29 mouse cellular contexts compared by ENCODE assay signal in the genomic region with DNA sequence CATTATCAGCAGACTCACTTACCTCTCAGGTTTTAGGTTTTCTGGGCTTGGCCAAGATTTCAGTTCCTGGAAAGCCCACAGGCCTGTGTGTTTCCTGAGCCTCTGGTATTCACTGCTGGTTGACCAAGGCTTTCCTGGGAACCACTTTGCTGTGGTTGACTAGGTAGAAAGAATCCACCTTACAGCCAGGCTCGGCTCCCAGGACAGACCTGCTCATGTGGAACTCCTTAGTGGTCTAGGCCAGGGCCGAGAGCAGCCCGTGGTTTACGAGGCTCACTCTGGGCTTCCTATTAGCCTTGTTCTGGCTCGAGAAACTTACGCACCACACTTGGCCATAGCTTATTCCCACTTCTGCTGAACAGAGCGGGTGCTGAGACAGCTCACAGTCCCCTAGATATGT. TPM values are rescaled to one million over a fixed set of nuclear protein-coding genes. Genes with fewer than 3 reads are reported as not detected.
DNase-seq lines count a peak whose midpoint lies in the region; ATAC-seq and TF ChIP-seq lines count a peak whose summit lies in the region.
"Had no signal": no experiment of that assay in that cellular context is flagged by ENCODE, and none has a peak within 500 bp of the region (broad histone marks: within the 10 kb centered on the region; RNA-seq: fewer than 3 reads in every experiment).

No protein-coding gene starts in this region.

- H3K4me3 ChIP-seq in kidney, embryonic 14.5 days (ENCODE audit: low read length), result no peak overlapping the region
- H3K4me3 ChIP-seq in limb, embryonic 14.5 days (replicated peaks; ENCODE audit: low read length), result no peak overlapping the region
- no peak overlapping the region for H3K4me3 ChIP-seq in forebrain, embryonic 11.5 days (ENCODE audit: low read depth, low read length)
- H3K4me3 ChIP-seq: embryonic facial prominence, embryonic 13.5 days; forebrain, embryonic 10.5 days; intestine, embryonic 15.5 days; layer of hippocampus, adult 2 months; liver, embryonic 15.5 days; lung, embryonic 15.5 days had no signal

- peak overlapping the region; percentile 60 for H3K27ac ChIP-seq in kidney, embryonic 14.5 days (ENCODE audit: low read depth, low read length)
- H3K27ac ChIP-seq in limb, embryonic 14.5 days (replicated peaks; ENCODE audit: low read depth, low read length), result 0 out of 2 replicates have a peak overlapping the region, but pooled peaks have one; percentile 38
- no peak overlapping the region for H3K27ac ChIP-seq in forebrain, embryonic 11.5 days (ENCODE audit: low read depth, low read length)
- H3K27ac ChIP-seq: embryonic facial prominence, embryonic 13.5 days; forebrain, embryonic 10.5 days; hindbrain, postnatal 0 days; intestine, embryonic 15.5 days; layer of hippocampus, adult 2 months; liver, embryonic 15.5 days; lung, embryonic 15.5 days had no signal

- H3K4me2 ChIP-seq in kidney, embryonic 14.5 days (replicated peaks; ENCODE audit: low read depth, low read length), result no peak overlapping the region
- H3K4me2 ChIP-seq in limb, embryonic 14.5 days (replicated peaks; ENCODE audit: low read depth, low read length, severe bottlenecking), result no peak overlapping the region
- no peak overlapping the region for H3K4me2 ChIP-seq in forebrain, embryonic 11.5 days (ENCODE audit: low read depth, low read length, severe bottlenecking)
- H3K4me2 ChIP-seq: embryonic facial prominence, embryonic 13.5 days; intestine, embryonic 15.5 days; liver, embryonic 15.5 days; lung, embryonic 15.5 days; midbrain, embryonic 11.5 days had no signal

- H3K27me3 ChIP-seq in kidney, embryonic 14.5 days (ENCODE audit: control insufficient read depth, insufficient read depth, low read length), result no peaks in the 10 kb centered on the region
- no peaks in the 10 kb centered on the region for H3K27me3 ChIP-seq in limb, embryonic 14.5 days (ENCODE audit: control insufficient read depth, insufficient read depth, low read length)
- no peaks in the 10 kb centered on the region for H3K27me3 ChIP-seq in forebrain, embryonic 11.5 days (ENCODE audit: control insufficient read depth, insufficient read depth, low read length)
- H3K27me3 ChIP-seq: embryonic facial prominence, embryonic 13.5 days; intestine, embryonic 15.5 days; liver, embryonic 15.5 days; lung, embryonic 15.5 days had no signal

- no peak for TF ChIP-seq POLR2A in limb, embryonic 14.5 days (IDR thresholded peaks at IDR 0.05; ENCODE audit: borderline replicate concordance, extremely low read depth, insufficient read depth, insufficient read length)

- intact Hi-C loops in left cerebral cortex, postnatal 10 days (cut with DNase I), result no loop called here

- H3K36me3 ChIP-seq in kidney, embryonic 14.5 days (ENCODE audit: control insufficient read depth, insufficient read depth, low read length), result no peaks in the 10 kb centered on the region
- no peaks in the 10 kb centered on the region for H3K36me3 ChIP-seq in limb, embryonic 14.5 days (ENCODE audit: control insufficient read depth, insufficient read depth, low read length)
- H3K36me3 ChIP-seq in forebrain, embryonic 11.5 days (ENCODE audit: control insufficient read depth, insufficient read depth, low read length), result no peaks in the 10 kb centered on the region
- H3K36me3 ChIP-seq: embryonic facial prominence, embryonic 13.5 days; forebrain, embryonic 10.5 days; intestine, embryonic 15.5 days; liver, embryonic 15.5 days; lung, embryonic 15.5 days had no signal

- peak; percentile 46 for DNase-seq in kidney, adult 11 months
- no peak for DNase-seq in kidney, adult 18-20 months
- DNase-seq in kidney, postnatal 36 days, result peak; percentile 23 to 28
- DNase-seq in limb, embryonic 14.5 days (ENCODE audit: low spot score), result no peak
- DNase-seq in lung, postnatal 10 days, result no peak
- DNase-seq in left cerebral cortex, postnatal 10 days (ENCODE audit: extremely low spot score in 1 of 2, low spot score in 2 of 2), result no peak
- DNase-seq in forebrain, embryonic 11.5 days (ENCODE audit: low spot score), result no peak
- DNase-seq: adrenal gland, postnatal 25 days; cerebellum, adult 11-12 months; cerebellum, adult 9-11 months; gastrocnemius, postnatal 14 days; heart, postnatal 14 days; layer of hippocampus, postnatal 36 days; lung, postnatal 36 days; right cerebral cortex, adult 18-20 months; right cerebral cortex, postnatal 4 days; thymus, adult 2 months; thymus, postnatal 36 days had no signal

- ATAC-seq in kidney, embryonic 14.5 days (ENCODE audit: low FRiP score, low TSS enrichment), result peak; percentile 57
- no peak for ATAC-seq in limb, embryonic 14.5 days (ENCODE audit: low FRiP score, low read depth)
- ATAC-seq in forebrain, embryonic 11.5 days (replicated peaks; ENCODE audit: low FRiP score), result no peak
- ATAC-seq: forebrain, embryonic 16.5 days; hindbrain, postnatal 0 days; intestine, embryonic 15.5 days; midbrain, embryonic 16.5 days had no signal

- WGBS in kidney, embryonic 14.5 days, result 51% methylated on average over 7 of the region's 7 CpGs
- WGBS in limb, embryonic 14.5 days, result 57% methylated on average over 7 of the region's 7 CpGs
- 91% methylated on average over 7 of the region's 7 CpGs for WGBS in forebrain, embryonic 11.5 days

- H3K4me1 ChIP-seq in kidney, embryonic 14.5 days (ENCODE audit: control insufficient read depth, insufficient read depth, low read length), result peaks cover 23% of the 10 kb centered on the region
- peaks cover 35% of the 10 kb centered on the region for H3K4me1 ChIP-seq in limb, embryonic 14.5 days (ENCODE audit: control insufficient read depth, insufficient read depth, low read length)
- peaks cover 14% of the 10 kb centered on the region for H3K4me1 ChIP-seq in forebrain, embryonic 11.5 days (replicated peaks; ENCODE audit: control insufficient read depth, insufficient read depth, low read length)
- H3K4me1 ChIP-seq: liver, embryonic 15.5 days had no signal

- H3K9me3 ChIP-seq in kidney, embryonic 14.5 days (ENCODE audit: control insufficient read depth, low read length), result no peaks in the 10 kb centered on the region
- H3K9me3 ChIP-seq in limb, embryonic 14.5 days (ENCODE audit: control insufficient read depth, low read length), result no peaks in the 10 kb centered on the region
- H3K9me3 ChIP-seq in forebrain, embryonic 11.5 days (ENCODE audit: control insufficient read depth, low read length), result no peaks in the 10 kb centered on the region
- H3K9me3 ChIP-seq: embryonic facial prominence, embryonic 13.5 days; forebrain, embryonic 10.5 days; intestine, embryonic 15.5 days; liver, embryonic 15.5 days; lung, embryonic 15.5 days had no signal

- H3K9ac ChIP-seq in kidney, embryonic 14.5 days (ENCODE audit: low read depth, low read length), result no peak overlapping the region
- no peak overlapping the region for H3K9ac ChIP-seq in limb, embryonic 14.5 days (ENCODE audit: low read depth, low read length, severe bottlenecking)
- no peak overlapping the region for H3K9ac ChIP-seq in forebrain, embryonic 11.5 days (ENCODE audit: low read length)
- H3K9ac ChIP-seq: embryonic facial prominence, embryonic 13.5 days; intestine, embryonic 15.5 days; liver, embryonic 15.5 days; lung, embryonic 15.5 days had no signal

RNA-seq across cellular contexts. Expression of gene Fam20b, which starts 57.1 kb away (rescaled TPM):
- 24.3 and 37.3 TPM in 2 replicates for polyA plus RNA-seq in kidney, embryonic 14.5 days (2014; fragmentation: Nextera tagmentation; extraction: Ambion mirVana)
- polyA plus RNA-seq in limb, embryonic 14.5 days (2012; rRNA removed), result 35.0 and 35.8 TPM in 2 replicates
- polyA plus RNA-seq in limb, embryonic 14.5 days (2014; fragmentation: Nextera tagmentation; extraction: Ambion mirVana), result 29.7 and 33.5 TPM in 2 replicates
- total RNA-seq in left cerebral cortex, postnatal 10 days (2021), result 10 to 100 TPM; 63.2 to 65.0 TPM
- polyA plus RNA-seq in forebrain, embryonic 11.5 days (2014; fragmentation: Nextera tagmentation; extraction: Ambion mirVana), result 22.9 and 23.4 TPM in 2 replicates

Comparison
In these comparisons a context has a peak if more than half of its experiments do, and no peak if none do; other contexts are left out.
1. DNase-seq: peak in kidney, adult 11 months (single experiment) and kidney, postnatal 36 days (2 of 2); none in kidney, adult 18-20 months (single experiment), limb, embryonic 14.5 days (single experiment), lung, postnatal 10 days (single experiment), left cerebral cortex, postnatal 10 days (0 of 2) and forebrain, embryonic 11.5 days (single experiment).